Mouse (Mus musculus): Measurements from ENCODE around the gene Osbpl6. TPM values are rescaled to one million over a fixed set of nuclear protein-coding genes. Genes with fewer than 3 reads are reported as not detected.

The Osbpl6 gene
- polyA plus RNA-seq, 1 experiment from 2014 or later = 13.8 TPM

- ATAC-seq (replicated peaks; ENCODE audit: low FRiP score) (no peak), DNase-seq (ENCODE audit: low spot score) (no peak)
- Histone ChIP-seq H3K36me3 (ENCODE audit: control insufficient read depth, insufficient read depth, low read length) (no peaks in the 10 kb centered on the region), H3K9ac (ENCODE audit: low read length) (no peak overlapping the region), H3K4me1 (replicated peaks; ENCODE audit: control insufficient read depth, insufficient read depth, low read length) (no peaks in the 10 kb centered on the region), H3K9me3 (ENCODE audit: control insufficient read depth, low read length) (no peaks in the 10 kb centered on the region), H3K4me2 (ENCODE audit: low read depth, low read length, severe bottlenecking) (no peak overlapping the region), H3K27me3 (ENCODE audit: control insufficient read depth, insufficient read depth, low read length) (peaks cover 3% of the 10 kb centered on the region; the same call in 1 of the 2 replicates), H3K4me3 (ENCODE audit: low read depth, low read length) (no peak overlapping the region), H3K27ac (ENCODE audit: low read depth, low read length) (no peak overlapping the region)
- 90% methylated on average over 2 of the region's 2 CpGs for WGBS
These were observed 3.7 kb downstream of the Osbpl6 start for GRCm38 (mm10) chr2:76409986-76410385.

- no peaks in the 10 kb centered on the region for H3K36me3 ChIP-seq (ENCODE audit: control insufficient read depth, insufficient read depth, low read length)
- H3K4me2 ChIP-seq (ENCODE audit: low read depth, low read length, severe bottlenecking) = no peak overlapping the region
- H3K4me1 ChIP-seq (replicated peaks; ENCODE audit: control insufficient read depth, insufficient read depth, low read length) = no peaks in the 10 kb centered on the region
- 76% methylated on average over 2 of the region's 2 CpGs for WGBS
- H3K9ac ChIP-seq (ENCODE audit: low read length) = no peak overlapping the region
- no peak for ATAC-seq (replicated peaks; ENCODE audit: low FRiP score)
- no peak for DNase-seq (ENCODE audit: low spot score)
- H3K4me3 ChIP-seq (ENCODE audit: low read depth, low read length) = no peak overlapping the region
- H3K9me3 ChIP-seq (ENCODE audit: control insufficient read depth, low read length) = no peaks in the 10 kb centered on the region
- no peaks in the 10 kb centered on the region for H3K27me3 ChIP-seq (ENCODE audit: control insufficient read depth, insufficient read depth, low read length)
- no peak overlapping the region for H3K27ac ChIP-seq (ENCODE audit: low read depth, low read length)
These were observed 6.6 kb downstream of the Osbpl6 start for GRCm38 (mm10) chr2:76412924-76413323.

- H3K9ac ChIP-seq (ENCODE audit: low read length) = no peak overlapping the region
These were observed 11.3 kb downstream of the Osbpl6 start for GRCm38 (mm10) chr2:76417446-76418141.

GRCm38 (mm10) chr2:76418142-76418518, 11.8 kb downstream of the Osbpl6 start:
- ATAC-seq (replicated peaks; ENCODE audit: low FRiP score) (no peak), DNase-seq (ENCODE audit: low spot score) (no peak)
- Histone ChIP-seq H3K4me1 (replicated peaks; ENCODE audit: control insufficient read depth, insufficient read depth, low read length) (no peaks in the 10 kb centered on the region), H3K9ac (ENCODE audit: low read length) (no peak overlapping the region), H3K36me3 (ENCODE audit: control insufficient read depth, insufficient read depth, low read length) (no peaks in the 10 kb centered on the region), H3K4me3 (ENCODE audit: low read depth, low read length) (no peak overlapping the region), H3K27me3 (ENCODE audit: control insufficient read depth, insufficient read depth, low read length) (0 out of 2 replicates have a peak, but pooled peaks cover 2% of the 10 kb centered on the region), H3K4me2 (ENCODE audit: low read depth, low read length, severe bottlenecking) (no peak overlapping the region), H3K27ac (ENCODE audit: low read depth, low read length) (no peak overlapping the region), H3K9me3 (ENCODE audit: control insufficient read depth, low read length) (no peaks in the 10 kb centered on the region)
- WGBS = 94% methylated on average over 3 of the region's 3 CpGs

More at GRCm38 (mm10) chr2:76417446-76418141, 11.3 kb downstream of the Osbpl6 start:
- no peak overlapping the region for H3K27ac ChIP-seq (ENCODE audit: low read depth, low read length)
- H3K27me3 ChIP-seq (ENCODE audit: control insufficient read depth, insufficient read depth, low read length) = 0 out of 2 replicates have a peak, but pooled peaks cover 2% of the 10 kb centered on the region
- no peaks in the 10 kb centered on the region for H3K9me3 ChIP-seq (ENCODE audit: control insufficient read depth, low read length)
- 94% methylated on average over 14 of the region's 14 CpGs for WGBS
- no peak for ATAC-seq (replicated peaks; ENCODE audit: low FRiP score)
- no peaks in the 10 kb centered on the region for H3K4me1 ChIP-seq (replicated peaks; ENCODE audit: control insufficient read depth, insufficient read depth, low read length)
- H3K4me2 ChIP-seq (ENCODE audit: low read depth, low read length, severe bottlenecking) = no peak overlapping the region
- H3K36me3 ChIP-seq (ENCODE audit: control insufficient read depth, insufficient read depth, low read length) = no peaks in the 10 kb centered on the region
- no peak overlapping the region for H3K4me3 ChIP-seq (ENCODE audit: low read depth, low read length)
- no peak for DNase-seq (ENCODE audit: low spot score)

- H3K27me3 ChIP-seq (ENCODE audit: control insufficient read depth, insufficient read depth, low read length) = 0 out of 2 replicates have a peak, but pooled peaks cover 2% of the 10 kb centered on the region
- ATAC-seq (replicated peaks; ENCODE audit: low FRiP score) = no peak
- H3K9ac ChIP-seq (ENCODE audit: low read length) = no peak overlapping the region
- H3K4me2 ChIP-seq (ENCODE audit: low read depth, low read length, severe bottlenecking) = no peak overlapping the region
- DNase-seq (ENCODE audit: low spot score) = no peak
- no peaks in the 10 kb centered on the region for H3K4me1 ChIP-seq (replicated peaks; ENCODE audit: control insufficient read depth, insufficient read depth, low read length)
- H3K36me3 ChIP-seq (ENCODE audit: control insufficient read depth, insufficient read depth, low read length) = no peaks in the 10 kb centered on the region
- H3K4me3 ChIP-seq (ENCODE audit: low read depth, low read length) = no peak overlapping the region
- H3K27ac ChIP-seq (ENCODE audit: low read depth, low read length) = no peak overlapping the region
- H3K9me3 ChIP-seq (ENCODE audit: control insufficient read depth, low read length) = no peaks in the 10 kb centered on the region
- 77% methylated on average over 6 of the region's 6 CpGs for WGBS
These were observed 15.2 kb downstream of the Osbpl6 start for GRCm38 (mm10) chr2:76421411-76421924.

GRCm38 (mm10) chr2:76426816-76427215, 20.5 kb downstream of the Osbpl6 start:
- ATAC-seq (replicated peaks; ENCODE audit: low FRiP score) = no peak
- DNase-seq (ENCODE audit: low spot score) = no peak

GRCm38 (mm10) chr2:76429318-76429717, 23.0 kb downstream of the Osbpl6 start:
- Histone ChIP-seq H3K4me2 (ENCODE audit: low read depth, low read length, severe bottlenecking) (no peak overlapping the region), H3K36me3 (ENCODE audit: control insufficient read depth, insufficient read depth, low read length) (no peaks in the 10 kb centered on the region), H3K9me3 (ENCODE audit: control insufficient read depth, low read length) (no peaks in the 10 kb centered on the region), H3K9ac (ENCODE audit: low read length) (no peak overlapping the region), H3K27ac (ENCODE audit: low read depth, low read length) (no peak overlapping the region), H3K4me3 (ENCODE audit: low read depth, low read length) (no peak overlapping the region), H3K4me1 (replicated peaks; ENCODE audit: control insufficient read depth, insufficient read depth, low read length) (no peaks in the 10 kb centered on the region), H3K27me3 (ENCODE audit: control insufficient read depth, insufficient read depth, low read length) (no peaks in the 10 kb centered on the region)
- DNase-seq (ENCODE audit: low spot score) (no peak), ATAC-seq (replicated peaks; ENCODE audit: low FRiP score) (no peak)
- 60% methylated on average over 3 of the region's 3 CpGs for WGBS

More at GRCm38 (mm10) chr2:76426816-76427215, 20.5 kb downstream of the Osbpl6 start:
- no peak overlapping the region for H3K4me3 ChIP-seq (ENCODE audit: low read depth, low read length)
- H3K9me3 ChIP-seq (ENCODE audit: control insufficient read depth, low read length) = no peaks in the 10 kb centered on the region
- 0 out of 2 replicates have a peak, but pooled peaks cover 2% of the 10 kb centered on the region for H3K27me3 ChIP-seq (ENCODE audit: control insufficient read depth, insufficient read depth, low read length)
- H3K36me3 ChIP-seq (ENCODE audit: control insufficient read depth, insufficient read depth, low read length) = no peaks in the 10 kb centered on the region
- H3K27ac ChIP-seq (ENCODE audit: low read depth, low read length) = no peak overlapping the region
- 66% methylated on average over 3 of the region's 3 CpGs for WGBS
- no peak overlapping the region for H3K9ac ChIP-seq (ENCODE audit: low read length)
- no peaks in the 10 kb centered on the region for H3K4me1 ChIP-seq (replicated peaks; ENCODE audit: control insufficient read depth, insufficient read depth, low read length)
- H3K4me2 ChIP-seq (ENCODE audit: low read depth, low read length, severe bottlenecking) = no peak overlapping the region

GRCm38 (mm10) chr2:76429855-76430254, 23.5 kb downstream of the Osbpl6 start:
- DNase-seq (ENCODE audit: low spot score) (no peak), ATAC-seq (replicated peaks; ENCODE audit: low FRiP score) (no peak)
- Histone ChIP-seq H3K27ac (ENCODE audit: low read depth, low read length) (no peak overlapping the region), H3K9me3 (ENCODE audit: control insufficient read depth, low read length) (no peaks in the 10 kb centered on the region), H3K4me3 (ENCODE audit: low read depth, low read length) (no peak overlapping the region), H3K27me3 (ENCODE audit: control insufficient read depth, insufficient read depth, low read length) (no peaks in the 10 kb centered on the region), H3K36me3 (ENCODE audit: control insufficient read depth, insufficient read depth, low read length) (no peaks in the 10 kb centered on the region), H3K9ac (ENCODE audit: low read length) (no peak overlapping the region), H3K4me2 (ENCODE audit: low read depth, low read length, severe bottlenecking) (no peak overlapping the region), H3K4me1 (replicated peaks; ENCODE audit: control insufficient read depth, insufficient read depth, low read length) (no peaks in the 10 kb centered on the region)
- WGBS = 79% methylated on average over 5 of the region's 5 CpGs

- Histone ChIP-seq H3K27me3 (ENCODE audit: control insufficient read depth, insufficient read depth, low read length) (no peaks in the 10 kb centered on the region), H3K27ac (ENCODE audit: low read depth, low read length) (no peak overlapping the region), H3K36me3 (ENCODE audit: control insufficient read depth, insufficient read depth, low read length) (no peaks in the 10 kb centered on the region), H3K9me3 (ENCODE audit: control insufficient read depth, low read length) (no peaks in the 10 kb centered on the region), H3K4me3 (ENCODE audit: low read depth, low read length) (no peak overlapping the region), H3K4me1 (replicated peaks; ENCODE audit: control insufficient read depth, insufficient read depth, low read length) (no peaks in the 10 kb centered on the region), H3K4me2 (ENCODE audit: low read depth, low read length, severe bottlenecking) (no peak overlapping the region), H3K9ac (ENCODE audit: low read length) (no peak overlapping the region)
- ATAC-seq (replicated peaks; ENCODE audit: low FRiP score) = no peak
- no peak for DNase-seq (ENCODE audit: low spot score)
- 82% methylated on average over 3 of the region's 3 CpGs for WGBS
These were observed 24.2 kb downstream of the Osbpl6 start for GRCm38 (mm10) chr2:76430539-76430938.
